Mouse (Mus musculus) intestine, embryonic 16.5 days (tissue): ENCODE measurements around the gene Tbce. TPM values are rescaled to one million over a fixed set of nuclear protein-coding genes. Genes with fewer than 3 reads are reported as not detected.
"Not testable (repeated sequence)": the region's sequence is repeated elsewhere in the genome, so short reads cannot be mapped to it uniquely, and the experiment has no call there.

Experiments used
- ATAC-seq: fragments of 200-750 bp; cut with Nextera tagmentation; 2 replicates; pipeline ENCODE4 v1.8.0; 2017; ENCODE audit warnings: moderate TSS enrichment, moderate library complexity
- H3K27ac ChIP-seq: fragments of 300-500 bp; sonication (generic); 2 replicates; pipeline ENCODE4 v1.5.1; 2014; ENCODE audit warnings: mild to moderate bottlenecking, low read length
- H3K27me3 ChIP-seq: fragments of 300-500 bp; sonication (generic); replicated peaks from 2 replicates; pipeline ENCODE4 v1.6.1; 2014; ENCODE audit warnings: low read length, control low read depth, mixed read lengths; ENCODE audit not compliant: control insufficient read depth, insufficient read depth
- H3K36me3 ChIP-seq: fragments of 300-500 bp; sonication (generic); 2 replicates; pipeline ENCODE4 v1.6.1; 2014; ENCODE audit warnings: low read length, control low read depth; ENCODE audit not compliant: control insufficient read depth, insufficient read depth
- H3K4me1 ChIP-seq: fragments of 300-500 bp; sonication (generic); 2 replicates; pipeline ENCODE4 v1.6.1; 2014; ENCODE audit warnings: low read length, control low read depth, mixed read lengths; ENCODE audit not compliant: control insufficient read depth, insufficient read depth
- H3K4me2 ChIP-seq: fragments of 300-500 bp; sonication (generic); 2 replicates; pipeline ENCODE4 v1.6.1; 2014; ENCODE audit warnings: low read depth, low read length, control low read depth
- H3K4me3 ChIP-seq: fragments of 300-500 bp; sonication (generic); 2 replicates; pipeline ENCODE4 v1.5.1; 2014; ENCODE audit warnings: mild to moderate bottlenecking, low read length
- H3K9ac ChIP-seq: fragments of 300-500 bp; sonication (generic); 2 replicates; pipeline ENCODE4 v1.6.1; 2014; ENCODE audit warnings: low read depth, low read length
- H3K9me3 ChIP-seq: fragments of 300-500 bp; sonication (generic); 2 replicates; pipeline ENCODE4 v1.6.1; 2016; ENCODE audit warnings: low read length, control low read depth; ENCODE audit not compliant: control insufficient read depth
- WGBS: fragments of 180-500 bp; shearing (Covaris S2); extraction: QIAGEN DNeasy Blood & Tissue Kit; methylation state at CpG from one replicate; pipeline ENCODE4 v1.1.7; 2014; 5-methylcytosine and 5-hydroxymethylcytosine counted together
- polyA plus RNA-seq: library from polyadenylated mRNA; unstranded; fragments of >200 nt; fragmentation: Nextera tagmentation; extraction: Ambion mirVana; gene quantifications from 2 replicates; pipeline ENCODE4 v1.2.1, GENCODE M21; 2015

Gene Tbce
- polyA plus RNA-seq, 1 experiment from 2014 or later, result 41.3 TPM

GRCm38 (mm10) chr13:14038911-14039291, 537 bp downstream of the Tbce start:
- Histone ChIP-seq H3K9me3 (no peaks in the 10 kb centered on the region), H3K4me2 (peak overlapping the region; percentile 96), H3K9ac (peak overlapping the region; percentile 91), H3K36me3 (no peaks in the 10 kb centered on the region), H3K4me3 (peak overlapping the region; percentile 76), H3K27ac (peak overlapping the region; percentile 48), H3K4me1 (peaks cover 9% of the 10 kb centered on the region), H3K27me3 (no peaks in the 10 kb centered on the region)
- peak; percentile 27 for ATAC-seq
- 0% methylated on average over 8 of the region's 8 CpGs for WGBS

- H3K9me3 ChIP-seq, result no peaks in the 10 kb centered on the region
- H3K27me3 ChIP-seq, result no peaks in the 10 kb centered on the region
- no peak overlapping the region for H3K27ac ChIP-seq
- H3K4me1 ChIP-seq, result peaks cover 9% of the 10 kb centered on the region
- H3K36me3 ChIP-seq, result no peaks in the 10 kb centered on the region
- no peak overlapping the region for H3K4me3 ChIP-seq
- no peak overlapping the region for H3K9ac ChIP-seq
- H3K4me2 ChIP-seq, result no peak overlapping the region
- ATAC-seq, result no peak
- 91% methylated on average over 11 of the region's 11 CpGs for WGBS
Measured at GRCm38 (mm10) chr13:14035875-14036630, 3.4 kb downstream of the Tbce start.

- H3K4me1 ChIP-seq, result not testable (repeated sequence)
- 90% methylated on average over 3 of the region's 3 CpGs for WGBS
Measured at GRCm38 (mm10) chr13:14035352-14035751, 4.1 kb downstream of the Tbce start.

GRCm38 (mm10) chr13:14034073-14034348, 5.4 kb downstream of the Tbce start:
- no peaks in the 10 kb centered on the region for H3K36me3 ChIP-seq
- H3K4me2 ChIP-seq, result no peak overlapping the region
- no peaks in the 10 kb centered on the region for H3K27me3 ChIP-seq
- H3K9ac ChIP-seq, result no peak overlapping the region
- peak; percentile 57; the same call in 1 of the 2 replicates for ATAC-seq
- H3K9me3 ChIP-seq, result no peaks in the 10 kb centered on the region
- no peak overlapping the region for H3K4me3 ChIP-seq
- H3K27ac ChIP-seq, result no peak overlapping the region
- H3K4me1 ChIP-seq, result peaks cover 3% of the 10 kb centered on the region; the same call in 1 of the 2 replicates

More at GRCm38 (mm10) chr13:14035352-14035751, 4.1 kb downstream of the Tbce start:
- ATAC-seq, H3K4me3 ChIP-seq, H3K27ac ChIP-seq, H3K36me3 ChIP-seq, H3K9me3 ChIP-seq, H3K27me3 ChIP-seq, H3K9ac ChIP-seq, H3K4me2 ChIP-seq: not testable (repeated sequence)

GRCm38 (mm10) chr13:14033309-14034072, 5.9 kb downstream of the Tbce start:
- Histone ChIP-seq H3K9ac (no peak overlapping the region), H3K27ac (no peak overlapping the region), H3K4me1 (no peaks in the 10 kb centered on the region), H3K9me3 (no peaks in the 10 kb centered on the region), H3K4me3 (no peak overlapping the region), H3K4me2 (no peak overlapping the region), H3K27me3 (no peaks in the 10 kb centered on the region), H3K36me3 (no peaks in the 10 kb centered on the region)
- 84% methylated on average over 5 of the region's 5 CpGs for WGBS
- peak; percentile 39; the same call in 1 of the 2 replicates for ATAC-seq

- Histone ChIP-seq H3K9me3 (no peaks in the 10 kb centered on the region), H3K36me3 (no peaks in the 10 kb centered on the region; the same call in 1 of the 2 replicates), H3K4me3 (no peak overlapping the region), H3K4me2 (no peak overlapping the region), H3K9ac (no peak overlapping the region), H3K4me1 (no peaks in the 10 kb centered on the region), H3K27me3 (no peaks in the 10 kb centered on the region), H3K27ac (no peak overlapping the region)
- WGBS, result 84% methylated on average over 6 of the region's 6 CpGs
- ATAC-seq, result peak; percentile 83
Measured at GRCm38 (mm10) chr13:14026154-14026820, 13.2 kb downstream of the Tbce start.

- 90% methylated on average over 6 of the region's 6 CpGs for WGBS
- no peak for ATAC-seq
- H3K4me2 ChIP-seq, result no peak overlapping the region
- no peaks in the 10 kb centered on the region; the same call in 1 of the 2 replicates for H3K36me3 ChIP-seq
- H3K27ac ChIP-seq, result no peak overlapping the region
- H3K4me3 ChIP-seq, result no peak overlapping the region
- H3K9me3 ChIP-seq, result no peaks in the 10 kb centered on the region
- no peaks in the 10 kb centered on the region for H3K27me3 ChIP-seq
- no peak overlapping the region for H3K9ac ChIP-seq
- no peaks in the 10 kb centered on the region for H3K4me1 ChIP-seq
Measured at GRCm38 (mm10) chr13:14025554-14025953, 13.9 kb downstream of the Tbce start.

- WGBS, result 82% methylated on average over 8 of the region's 12 CpGs
- not testable (repeated sequence) for H3K4me3 ChIP-seq, H3K4me2 ChIP-seq
Measured at GRCm38 (mm10) chr13:14021417-14021816, 18.0 kb downstream of the Tbce start.

GRCm38 (mm10) chr13:14018852-14019251, 20.6 kb downstream of the Tbce start:
- H3K27ac ChIP-seq, result no peak overlapping the region
- H3K36me3 ChIP-seq, result 0 out of 2 replicates have a peak, but pooled peaks cover 3% of the 10 kb centered on the region
- ATAC-seq, result no peak
- H3K9me3 ChIP-seq, result no peaks in the 10 kb centered on the region
- H3K4me1 ChIP-seq, result no peaks in the 10 kb centered on the region
- 91% methylated on average over 3 of the region's 3 CpGs for WGBS
- H3K27me3 ChIP-seq, result no peaks in the 10 kb centered on the region
- H3K9ac ChIP-seq, result no peak overlapping the region
- H3K4me3 ChIP-seq, result no peak overlapping the region
- no peak overlapping the region for H3K4me2 ChIP-seq

More at GRCm38 (mm10) chr13:14021417-14021816, 18.0 kb downstream of the Tbce start:
- H3K27me3 ChIP-seq, H3K9me3 ChIP-seq, H3K9ac ChIP-seq, H3K27ac ChIP-seq, ATAC-seq, H3K36me3 ChIP-seq, H3K4me1 ChIP-seq: not testable (repeated sequence)
